Mouse (Mus musculus) forebrain, embryonic 16.5 days (tissue): ENCODE data around the gene Magoh. TPM values are rescaled to one million over a fixed set of nuclear protein-coding genes. Genes with fewer than 3 reads are reported as not detected.
A peak's percentile ranks its signal among the peaks of the same experiment; 100 is the strongest.

ENCODE experiments used
- ATAC-seq: fragments of 200-750 bp; cut with Nextera tagmentation; 2 replicates; pipeline ENCODE4 v1.8.0; 2017; ENCODE audit warnings: mild to moderate bottlenecking, moderate library complexity
- H3K27ac ChIP-seq: fragments of 300-500 bp; sonication (generic); 2 replicates; pipeline ENCODE4 v1.5.1; 2014; ENCODE audit warnings: low read length, control low read depth
- H3K27me3 ChIP-seq: fragments of 300-500 bp; sonication (generic); replicated peaks from 2 replicates; pipeline ENCODE4 v1.6.1; 2014; ENCODE audit warnings: low read length; ENCODE audit not compliant: control insufficient read depth, insufficient read depth
- H3K36me3 ChIP-seq: fragments of 300-500 bp; sonication (generic); 2 replicates; pipeline ENCODE4 v1.6.1; 2014; ENCODE audit not compliant: control insufficient read depth, insufficient read depth
- H3K4me1 ChIP-seq: fragments of 300-500 bp; sonication (generic); replicated peaks from 2 replicates; pipeline ENCODE4 v1.6.1; 2014; ENCODE audit warnings: low read length; ENCODE audit not compliant: control insufficient read depth, insufficient read depth
- H3K4me2 ChIP-seq: fragments of 300-500 bp; sonication (generic); 2 replicates; pipeline ENCODE4 v1.6.1; 2014; ENCODE audit warnings: mild to moderate bottlenecking, low read length, control low read depth
- H3K4me3 ChIP-seq: fragments of 300-500 bp; sonication (generic); replicated peaks from 2 replicates; pipeline ENCODE4 v1.5.1; 2014; ENCODE audit warnings: mild to moderate bottlenecking, low read length, control low read depth
- H3K9ac ChIP-seq: fragments of 300-500 bp; sonication (generic); replicated peaks from 2 replicates; pipeline ENCODE4 v1.6.1; 2014; ENCODE audit warnings: low read depth, low read length, control low read depth
- H3K9me3 ChIP-seq: fragments of 300-500 bp; sonication (generic); 2 replicates; pipeline ENCODE4 v1.6.1; 2016; ENCODE audit warnings: low read length; ENCODE audit not compliant: control insufficient read depth
- WGBS: fragments of 180-500 bp; shearing (Covaris S2); extraction: QIAGEN DNeasy Blood & Tissue Kit; methylation state at CpG from one replicate; pipeline ENCODE4 v1.1.7; 2014; 5-methylcytosine and 5-hydroxymethylcytosine counted together
- polyA plus RNA-seq: library from polyadenylated mRNA; unstranded; fragments of >200 nt; fragmentation: Nextera tagmentation; extraction: Ambion mirVana; gene quantifications from 2 replicates; pipeline ENCODE4 v1.2.1, GENCODE M21; 2015

The Magoh gene
- polyA plus RNA-seq, result 118 and 122 TPM in 2 replicates

GRCm38 (mm10) chr4:107879254-107880050 lies at the start of gene Magoh:
Gene Magoh (plus strand): TSS chr4:107879755.
- H3K4me2 ChIP-seq, result peak within 1 kb of the TSS; percentile 87
- no peaks in the 10 kb centered on the region for H3K27me3 ChIP-seq
- peaks cover 19% of the 10 kb centered on the region for H3K36me3 ChIP-seq
- WGBS, result 2% methylated on average over 48 of the region's 48 CpGs
- peak within 1 kb of the TSS; percentile 98 for H3K4me3 ChIP-seq
- H3K4me1 ChIP-seq, result peaks cover 14% of the 10 kb centered on the region
- H3K27ac ChIP-seq, result peak within 1 kb of the TSS; percentile 67
- H3K9ac ChIP-seq, result peak within 1 kb of the TSS; percentile 81
- no peaks in the 10 kb centered on the region for H3K9me3 ChIP-seq
- ATAC-seq, result peak; percentile 94

DNA sequence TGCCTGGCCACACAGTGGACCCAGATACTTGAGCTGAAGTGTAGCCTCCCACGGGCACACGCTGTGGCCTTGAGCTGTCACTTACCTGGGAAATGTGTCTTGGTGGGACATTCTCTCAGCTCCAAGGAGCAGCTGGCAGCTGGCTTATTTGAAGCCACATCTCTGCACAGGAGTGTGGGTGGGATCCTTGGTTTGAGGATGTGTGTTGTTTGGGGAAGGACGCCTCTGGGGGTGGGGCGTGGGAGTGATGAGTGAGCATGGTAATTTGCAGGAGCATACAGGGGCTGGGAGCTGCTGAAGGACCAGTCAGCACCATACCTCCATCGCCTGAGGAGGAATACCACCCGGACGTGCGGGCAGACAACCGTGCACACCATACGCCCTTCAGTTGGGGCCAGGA lies 49.4 kb upstream of the Magoh start:
- Histone ChIP-seq H3K4me3 (no peak overlapping the region), H3K27ac (peak overlapping the region; percentile 96), H3K27me3 (no peaks in the 10 kb centered on the region), H3K36me3 (no peaks in the 10 kb centered on the region), H3K4me2 (no peak overlapping the region), H3K9me3 (no peaks in the 10 kb centered on the region), H3K9ac (peak overlapping the region; percentile 46), H3K4me1 (peaks cover 99% of the 10 kb centered on the region)
- 42% methylated on average over 10 of the region's 10 CpGs for WGBS
- ATAC-seq, result no peak

- whole genome bisulfite sequencing, result 21% methylated on average over 7 of the region's 7 CpGs
- Histone ChIP-seq H3K27me3 (no peaks in the 10 kb centered on the region), H3K36me3 (no peaks in the 10 kb centered on the region), H3K4me2 (no peak overlapping the region), H3K27ac (peak overlapping the region; percentile 96), H3K4me3 (no peak overlapping the region), H3K9ac (no peak overlapping the region; the same call in 1 of the 2 replicates), H3K4me1 (peaks cover 99% of the 10 kb centered on the region), H3K9me3 (no peaks in the 10 kb centered on the region)
- no peak for ATAC-seq
Observed at GRCm38 (mm10) chr4:107830821-107831221, 48.7 kb upstream of the Magoh start.

- no peaks in the 10 kb centered on the region for H3K27me3 ChIP-seq
Observed at GRCm38 (mm10) chr4:107831678-107832077, 47.9 kb upstream of the Magoh start.

GRCm38 (mm10) chr4:107833525-107833924 lies 46.0 kb upstream of the Magoh start:
- H3K4me1 ChIP-seq, result peaks cover 100% of the 10 kb centered on the region
- H3K4me2 ChIP-seq, result no peak overlapping the region
- ATAC-seq, result no peak
- H3K27ac ChIP-seq, result no peak overlapping the region; the same call in 1 of the 2 replicates
- 71% methylated on average over 5 of the region's 5 CpGs for WGBS
- no peaks in the 10 kb centered on the region for H3K9me3 ChIP-seq
- no peaks in the 10 kb centered on the region for H3K36me3 ChIP-seq
- no peaks in the 10 kb centered on the region for H3K27me3 ChIP-seq
- H3K4me3 ChIP-seq, result no peak overlapping the region
- peak overlapping the region; percentile 26; the same call in 1 of the 2 replicates for H3K9ac ChIP-seq

More at GRCm38 (mm10) chr4:107831678-107832077, 47.9 kb upstream of the Magoh start:
- H3K4me1 ChIP-seq, result peaks cover 100% of the 10 kb centered on the region
- H3K36me3 ChIP-seq, result no peaks in the 10 kb centered on the region
- H3K9me3 ChIP-seq, result no peaks in the 10 kb centered on the region
- no peak for ATAC-seq
- no peak overlapping the region for H3K4me2 ChIP-seq
- no peak overlapping the region for H3K27ac ChIP-seq
- no peak overlapping the region for H3K9ac ChIP-seq
- H3K4me3 ChIP-seq, result no peak overlapping the region
- WGBS, result 80% methylated on average over 6 of the region's 6 CpGs

DNA sequence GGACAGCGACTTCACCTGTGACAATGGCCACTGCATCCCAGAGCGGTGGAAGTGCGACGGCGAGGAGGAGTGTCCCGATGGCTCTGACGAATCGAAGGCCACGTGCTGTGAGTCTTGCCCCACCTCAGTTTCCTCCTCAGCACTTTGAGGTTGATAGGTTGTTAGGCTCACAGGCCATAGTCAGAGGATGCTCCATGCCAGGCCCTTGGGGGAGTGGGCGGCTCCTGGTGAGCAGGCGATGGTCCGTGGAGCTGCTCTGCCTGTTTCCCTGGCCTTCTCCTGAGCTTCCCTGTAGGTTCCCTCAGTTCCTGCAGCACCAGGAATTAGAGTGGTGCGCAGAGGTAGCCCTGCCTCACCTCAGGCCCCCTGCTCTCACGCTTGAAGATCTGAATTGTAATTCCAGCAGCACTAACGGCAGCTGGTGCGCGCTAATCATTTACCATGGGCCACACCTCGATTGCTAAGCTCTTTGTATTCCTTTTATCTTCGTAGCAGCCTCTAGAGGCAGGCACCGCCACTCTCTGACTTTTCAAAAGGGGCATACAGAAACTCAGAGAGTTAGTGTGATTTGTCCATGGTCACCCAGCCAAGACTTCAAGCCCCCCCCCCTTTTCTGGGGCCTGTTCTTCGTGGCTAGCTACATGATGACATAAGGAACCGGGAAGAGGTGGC lies 44.8 kb upstream of the Magoh start:
- peak; percentile 15 for ATAC-seq
- 37% methylated on average over 22 of the region's 22 CpGs for WGBS

GRCm38 (mm10) chr4:107835508-107835909 lies 44.0 kb upstream of the Magoh start:
- Histone ChIP-seq H3K36me3 (no peaks in the 10 kb centered on the region), H3K4me2 (0 out of 2 replicates have a peak overlapping the region, but pooled peaks have one; percentile 12), H3K9me3 (no peaks in the 10 kb centered on the region), H3K27ac (peak overlapping the region; percentile 92), H3K4me1 (peaks cover 87% of the 10 kb centered on the region), H3K4me3 (no peak overlapping the region), H3K9ac (peak overlapping the region; percentile 52), H3K27me3 (no peaks in the 10 kb centered on the region)
- ATAC-seq, result peak; percentile 41
- 7% methylated on average over 5 of the region's 5 CpGs for WGBS

More for the DNA sequence above, 44.8 kb upstream of the Magoh start:
- Histone ChIP-seq H3K4me3 (no peak overlapping the region), H3K36me3 (no peaks in the 10 kb centered on the region), H3K27me3 (no peaks in the 10 kb centered on the region), H3K4me1 (peaks cover 94% of the 10 kb centered on the region), H3K27ac (peak overlapping the region; percentile 92), H3K9me3 (no peaks in the 10 kb centered on the region), H3K4me2 (no peak overlapping the region), H3K9ac (peak overlapping the region; percentile 52)

- Histone ChIP-seq H3K4me2 (0 out of 2 replicates have a peak overlapping the region, but pooled peaks have one; percentile 1), H3K4me1 (peaks cover 74% of the 10 kb centered on the region), H3K36me3 (no peaks in the 10 kb centered on the region), H3K27me3 (no peaks in the 10 kb centered on the region), H3K9me3 (no peaks in the 10 kb centered on the region), H3K4me3 (no peak overlapping the region), H3K27ac (peak overlapping the region; percentile 92), H3K9ac (no peak overlapping the region)
- peak; percentile 29 for ATAC-seq
- 7% methylated on average over 5 of the region's 5 CpGs for WGBS
Observed at GRCm38 (mm10) chr4:107836758-107837157, 42.8 kb upstream of the Magoh start.

GRCm38 (mm10) chr4:107837910-107838309 lies 41.6 kb upstream of the Magoh start:
- 67% methylated on average over 3 of the region's 3 CpGs for WGBS
- H3K27ac ChIP-seq, result peak overlapping the region; percentile 92; the same call in 1 of the 2 replicates
- no peak overlapping the region for H3K4me3 ChIP-seq
- no peak for ATAC-seq
- no peak overlapping the region for H3K9ac ChIP-seq
- no peaks in the 10 kb centered on the region for H3K36me3 ChIP-seq
- H3K27me3 ChIP-seq, result no peaks in the 10 kb centered on the region
- H3K9me3 ChIP-seq, result no peaks in the 10 kb centered on the region
- H3K4me2 ChIP-seq, result no peak overlapping the region
- peaks cover 71% of the 10 kb centered on the region for H3K4me1 ChIP-seq
